Mouse (Mus musculus) embryonic fibroblast, embryonic 13.5 days (primary cell): ENCODE data around the gene Ank3.

Source experiments
- CTCF ChIP-seq: IDR thresholded peaks from 2 replicates; pipeline ENCODE4 v1.5.1; 2011; ENCODE audit warnings: mild to moderate bottlenecking, control low read depth, low read length, moderate library complexity, borderline replicate concordance; ENCODE audit not compliant: insufficient read depth
- POLR2A ChIP-seq: IDR thresholded peaks from 2 replicates; pipeline ENCODE4 v1.6.1; 2011; ENCODE audit warnings: low read depth, mild to moderate bottlenecking, control low read depth, low read length, moderate library complexity

DNA sequence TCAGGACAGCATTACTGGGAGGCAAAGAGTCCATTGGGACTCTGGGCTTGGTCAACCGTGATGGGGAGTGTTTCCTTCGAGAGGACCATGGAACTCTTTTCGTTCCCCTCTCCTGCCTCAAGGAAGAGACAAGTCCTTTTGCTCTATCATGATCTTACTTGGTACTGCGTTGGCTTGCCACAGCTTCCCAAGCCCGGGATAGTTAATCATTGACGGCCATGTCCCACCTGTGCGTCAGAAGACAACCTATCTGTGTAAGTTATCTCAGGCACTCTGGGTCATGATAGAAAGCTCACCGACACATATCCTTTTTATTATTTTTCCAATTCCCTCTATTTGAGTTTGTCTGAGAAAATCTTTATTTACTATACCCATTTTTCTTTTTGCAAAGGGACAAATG lies 20.1 kb downstream of the Ank3 start:
- no peak for TF ChIP-seq CTCF
- no peak for TF ChIP-seq POLR2A
